Mouse (Mus musculus) stomach, embryonic 15.5 days (tissue): ENCODE data around the gene Gpnmb. TPM values are rescaled to one million over a fixed set of nuclear protein-coding genes. Genes with fewer than 3 reads are reported as not detected.

ENCODE experiments used
- ATAC-seq: fragments of 200-750 bp; cut with Nextera tagmentation; 2 replicates; pipeline ENCODE4 v1.8.0; 2017; ENCODE audit warnings: low read depth, moderate number of reproducible peaks, moderate TSS enrichment; ENCODE audit not compliant: insufficient read depth, low FRiP score
- H3K27ac ChIP-seq: fragments of 300-500 bp; sonication (generic); 2 replicates; pipeline ENCODE4 v1.5.1; 2015; ENCODE audit warnings: mild to moderate bottlenecking, inconsistent platforms
- H3K27me3 ChIP-seq: fragments of 300-500 bp; sonication (generic); replicated peaks from 2 replicates; pipeline ENCODE4 v1.6.1; 2015; ENCODE audit warnings: inconsistent platforms
- H3K36me3 ChIP-seq: fragments of 300-500 bp; sonication (generic); 2 replicates; pipeline ENCODE4 v1.6.1; 2015; ENCODE audit warnings: inconsistent platforms
- H3K4me1 ChIP-seq: fragments of 300-500 bp; sonication (generic); 2 replicates; pipeline ENCODE4 v1.6.1; 2015; ENCODE audit warnings: inconsistent platforms
- H3K4me2 ChIP-seq: fragments of 300-500 bp; sonication (generic); 2 replicates; pipeline ENCODE4 v1.6.1; 2015; ENCODE audit warnings: mild to moderate bottlenecking, inconsistent platforms
- H3K4me3 ChIP-seq: fragments of 300-500 bp; sonication (generic); replicated peaks from 2 replicates; pipeline ENCODE4 v1.5.1; 2015; ENCODE audit warnings: inconsistent platforms
- H3K9ac ChIP-seq: fragments of 300-500 bp; sonication (generic); 2 replicates; pipeline ENCODE4 v1.6.1; 2015; ENCODE audit warnings: inconsistent platforms
- H3K9me3 ChIP-seq: fragments of 300-500 bp; sonication (generic); 2 replicates; pipeline ENCODE4 v1.6.1; 2016; ENCODE audit warnings: inconsistent platforms
- WGBS: fragments of 180-500 bp; shearing (Covaris S2); methylation state at CpG from one replicate; pipeline ENCODE4 v1.1.7; 2015; 5-methylcytosine and 5-hydroxymethylcytosine counted together
- polyA plus RNA-seq: library from polyadenylated mRNA; unstranded; fragments of >200 nt; fragmentation: Nextera tagmentation; extraction: Ambion mirVana; gene quantifications from 2 replicates; pipeline ENCODE4 v1.2.1, GENCODE M21; 2015

Gpnmb gene
- polyA plus RNA-seq, 1 experiment from 2014 or later = 0.26 TPM

DNA sequence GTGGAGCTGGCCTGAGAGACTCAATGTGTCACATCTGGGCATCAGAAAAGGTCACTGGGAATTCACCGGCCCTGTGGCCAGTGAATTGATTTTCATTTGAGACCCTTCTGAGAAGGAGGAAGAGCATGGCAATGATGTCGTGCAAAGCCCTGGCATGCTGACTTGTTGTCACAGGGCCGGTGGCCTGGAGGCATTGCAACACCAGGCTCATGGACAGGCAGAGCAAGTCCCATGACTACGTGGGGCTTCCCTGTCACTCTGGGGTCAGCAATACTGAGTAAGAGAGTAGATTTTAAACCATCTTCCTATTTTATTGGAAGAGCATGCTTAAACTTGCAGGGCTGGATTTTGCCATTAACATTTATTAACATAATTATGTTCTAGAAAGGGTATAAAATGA is 23.3 kb upstream of the Gpnmb start:
- Histone ChIP-seq H3K4me2 (no peak overlapping the region), H3K4me1 (0 out of 2 replicates have a peak, but pooled peaks cover 5% of the 10 kb centered on the region), H3K36me3 (no peaks in the 10 kb centered on the region), H3K9me3 (no peaks in the 10 kb centered on the region), H3K27ac (no peak overlapping the region), H3K4me3 (no peak overlapping the region), H3K27me3 (no peaks in the 10 kb centered on the region), H3K9ac (no peak overlapping the region)
- no peak for ATAC-seq
- WGBS = 73% methylated on average over 4 of the region's 4 CpGs

DNA sequence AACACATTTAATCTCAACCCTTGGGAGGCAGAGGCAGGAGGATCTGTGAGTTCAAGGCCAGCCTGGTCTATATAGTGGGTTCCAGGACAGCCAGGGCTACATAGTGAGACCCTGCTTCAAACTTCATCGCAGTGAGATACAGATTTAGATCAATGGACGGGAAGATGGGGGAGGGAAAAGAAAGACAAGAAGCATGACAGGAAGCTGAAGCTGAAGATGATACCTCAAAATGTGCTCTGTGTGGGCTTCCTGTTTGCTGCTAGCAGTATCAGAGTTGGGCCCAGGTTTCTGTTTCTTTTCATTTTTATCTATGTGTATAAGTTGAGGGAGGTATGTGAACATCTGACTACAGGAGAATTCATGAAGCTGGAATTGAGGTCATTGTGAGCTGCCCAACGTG is 22.9 kb upstream of the Gpnmb start:
- Histone ChIP-seq H3K4me3 (no peak overlapping the region), H3K4me1 (0 out of 2 replicates have a peak, but pooled peaks cover 5% of the 10 kb centered on the region), H3K27ac (no peak overlapping the region), H3K9ac (no peak overlapping the region), H3K4me2 (no peak overlapping the region), H3K9me3 (no peaks in the 10 kb centered on the region), H3K27me3 (no peaks in the 10 kb centered on the region), H3K36me3 (no peaks in the 10 kb centered on the region)
- no peak for ATAC-seq
- 77% methylated on average over 3 of the region's 3 CpGs for WGBS

DNA sequence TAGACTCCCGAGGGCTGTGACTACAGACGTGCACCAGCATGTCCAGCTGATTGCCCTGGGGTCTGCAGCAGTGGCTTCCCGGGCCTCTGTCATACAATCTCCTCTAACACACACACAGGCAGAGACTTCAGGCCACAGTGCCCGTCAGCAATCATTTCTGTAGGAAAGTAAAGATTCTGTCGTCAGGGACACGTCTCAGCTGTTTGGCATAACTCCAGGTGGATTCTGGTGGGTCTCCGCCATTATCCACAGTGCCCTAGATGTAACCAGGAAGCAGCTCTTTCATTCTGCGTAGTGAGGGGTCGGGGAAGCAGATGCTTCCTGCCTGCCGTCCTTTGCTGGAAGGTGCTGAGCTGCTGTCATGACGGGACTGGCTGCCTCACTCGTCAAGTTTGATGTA is 19.2 kb upstream of the Gpnmb start:
- 46% methylated on average over 12 of the region's 12 CpGs for WGBS
- no peak for ATAC-seq
- H3K36me3 ChIP-seq = no peaks in the 10 kb centered on the region

DNA sequence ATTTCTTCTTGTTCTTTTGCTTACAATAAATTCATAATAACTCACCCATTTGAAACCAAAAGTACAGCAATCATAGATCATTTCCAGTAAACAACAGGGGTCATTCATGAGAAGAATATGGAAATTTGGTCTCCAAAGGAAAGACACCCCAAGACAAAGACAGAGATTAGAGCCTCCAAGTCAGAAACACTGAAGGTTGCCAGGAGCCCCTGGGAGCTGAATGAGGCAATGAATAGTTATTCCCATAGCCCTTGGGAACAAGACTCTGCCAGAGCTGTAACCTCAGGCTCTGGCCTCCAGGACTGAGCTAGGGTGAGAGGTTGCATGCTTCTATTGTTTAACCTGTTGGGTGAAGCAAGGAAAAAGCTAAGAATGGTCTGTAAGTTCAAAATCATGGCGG is 17.0 kb upstream of the Gpnmb start:
- Histone ChIP-seq H3K4me3 (no peak overlapping the region), H3K9ac (no peak overlapping the region), H3K36me3 (no peaks in the 10 kb centered on the region), H3K27me3 (no peaks in the 10 kb centered on the region), H3K27ac (no peak overlapping the region), H3K4me2 (no peak overlapping the region), H3K4me1 (no peaks in the 10 kb centered on the region), H3K9me3 (no peaks in the 10 kb centered on the region)
- no peak for ATAC-seq
- WGBS = 91% methylated on average over 1 of the region's 1 CpGs

More for the DNA sequence above, 19.2 kb upstream of the Gpnmb start:
- Histone ChIP-seq H3K9me3 (no peaks in the 10 kb centered on the region), H3K4me3 (no peak overlapping the region), H3K4me2 (no peak overlapping the region), H3K9ac (no peak overlapping the region), H3K27me3 (no peaks in the 10 kb centered on the region), H3K27ac (no peak overlapping the region), H3K4me1 (no peaks in the 10 kb centered on the region)

DNA sequence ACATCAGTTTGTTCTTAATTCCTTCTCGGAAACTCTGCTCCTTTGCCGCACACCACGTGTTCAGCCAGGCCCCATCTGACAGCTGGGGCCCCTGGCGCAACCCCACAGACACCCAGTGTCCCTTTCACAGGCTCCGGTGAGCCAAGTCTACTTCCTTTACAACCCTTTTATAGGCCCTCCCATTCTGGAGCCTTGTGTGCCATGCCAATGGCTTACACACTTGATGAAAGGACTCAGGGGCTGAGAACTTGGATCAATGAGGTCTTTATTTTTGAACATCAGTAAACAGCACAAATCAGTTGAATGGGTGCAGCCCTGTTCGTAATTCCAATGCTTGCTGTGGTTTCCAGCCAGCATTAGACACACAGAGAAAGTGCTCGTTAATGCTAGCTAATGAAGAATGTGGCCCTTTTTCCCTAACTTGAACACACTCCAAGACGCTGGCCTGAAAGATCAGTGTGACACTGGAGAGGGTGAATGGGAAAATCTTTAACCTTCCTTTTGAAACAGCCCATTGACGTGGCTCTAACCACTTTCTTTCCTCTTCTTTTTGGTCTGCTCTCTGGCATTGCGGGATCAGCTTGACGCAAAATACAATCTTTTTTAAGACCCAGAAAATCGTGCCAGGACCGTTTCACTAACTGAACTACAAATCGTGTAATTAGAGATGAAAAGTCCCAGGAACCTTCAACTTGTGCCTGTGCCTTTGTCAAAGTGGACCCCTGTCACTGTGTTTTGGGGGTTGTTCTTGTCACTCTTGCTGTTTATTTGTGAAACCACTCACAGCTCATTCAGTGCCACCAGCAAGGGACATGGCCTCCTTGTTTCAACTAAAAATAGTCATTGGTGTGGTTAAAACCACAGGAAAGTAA is 15.0 kb upstream of the Gpnmb start:
- no peak for ATAC-seq
- Histone ChIP-seq H3K36me3 (no peaks in the 10 kb centered on the region), H3K4me2 (no peak overlapping the region), H3K9ac (no peak overlapping the region), H3K9me3 (no peaks in the 10 kb centered on the region), H3K4me1 (no peaks in the 10 kb centered on the region), H3K27me3 (no peaks in the 10 kb centered on the region), H3K27ac (no peak overlapping the region), H3K4me3 (no peak overlapping the region)
- WGBS = 77% methylated on average over 14 of the region's 14 CpGs

DNA sequence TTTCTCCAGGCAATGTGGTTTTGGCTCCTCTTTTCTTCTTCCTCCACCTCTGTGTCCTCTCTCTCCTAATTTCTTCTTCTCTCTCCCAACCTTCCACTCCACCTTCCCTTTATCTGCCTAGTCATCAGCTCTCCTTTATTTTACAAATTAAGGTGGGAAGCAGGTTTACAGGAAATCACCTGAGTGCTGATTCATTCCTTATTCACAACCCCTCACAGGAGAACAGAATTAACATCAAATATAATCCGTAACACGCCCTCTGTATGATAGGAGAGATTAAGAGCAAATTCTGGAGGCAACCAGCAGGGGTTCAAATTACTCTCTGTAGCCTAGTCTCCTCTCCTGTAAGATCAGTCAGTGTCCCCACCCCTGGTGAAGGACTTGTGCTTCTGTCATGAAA is 14.0 kb upstream of the Gpnmb start:
- H3K9ac ChIP-seq = no peak overlapping the region
- no peak overlapping the region for H3K27ac ChIP-seq
- no peaks in the 10 kb centered on the region for H3K36me3 ChIP-seq
- H3K9me3 ChIP-seq = no peaks in the 10 kb centered on the region
- no peaks in the 10 kb centered on the region for H3K4me1 ChIP-seq
- ATAC-seq = no peak
- no peaks in the 10 kb centered on the region for H3K27me3 ChIP-seq
- 75% methylated on average over 2 of the region's 2 CpGs for WGBS
- no peak overlapping the region for H3K4me3 ChIP-seq
- no peak overlapping the region for H3K4me2 ChIP-seq

DNA sequence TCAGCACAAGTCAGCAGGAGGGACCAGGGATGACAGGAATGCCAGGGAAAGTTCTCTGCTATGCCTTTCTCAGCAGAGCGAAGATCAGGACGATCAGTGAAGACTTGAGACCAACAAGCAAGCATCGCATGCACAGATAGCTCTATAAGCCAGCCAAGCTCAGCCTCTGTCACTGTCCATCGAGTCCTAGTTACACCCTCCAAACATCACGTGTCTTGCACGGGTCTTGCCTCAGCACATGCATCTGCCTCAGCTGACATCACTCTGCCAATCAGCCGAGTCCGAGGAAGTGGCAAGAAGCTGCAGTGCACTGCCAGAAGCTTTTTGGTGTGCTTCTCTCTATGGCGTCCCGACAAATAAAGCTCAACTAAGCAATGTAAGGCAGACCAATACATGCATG is 13.0 kb upstream of the Gpnmb start:
- Histone ChIP-seq H3K27me3 (no peaks in the 10 kb centered on the region), H3K36me3 (no peaks in the 10 kb centered on the region), H3K4me3 (no peak overlapping the region), H3K4me2 (no peak overlapping the region), H3K4me1 (no peaks in the 10 kb centered on the region), H3K9ac (no peak overlapping the region), H3K27ac (no peak overlapping the region), H3K9me3 (no peaks in the 10 kb centered on the region)
- no peak for ATAC-seq
- WGBS = 77% methylated on average over 10 of the region's 10 CpGs

DNA sequence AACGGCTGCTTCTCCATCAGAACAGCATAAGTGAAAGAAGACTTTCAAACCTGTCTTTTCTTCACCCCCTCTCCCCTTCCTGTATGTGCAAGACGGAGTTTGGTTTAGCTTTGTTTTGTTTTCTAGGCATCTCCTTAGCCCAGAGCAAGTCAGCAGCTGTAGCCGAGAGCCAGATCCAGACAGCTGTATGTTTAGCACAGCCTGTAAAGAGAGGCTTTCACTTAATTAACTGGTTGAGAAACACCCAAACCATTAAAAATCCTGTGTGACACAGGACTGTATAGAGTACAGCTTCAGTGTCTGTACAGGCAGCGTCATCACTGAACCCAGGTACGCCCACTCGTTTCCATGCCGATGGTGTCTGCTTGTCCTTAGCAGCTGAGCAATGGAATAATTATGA is 11.1 kb upstream of the Gpnmb start:
- ATAC-seq = no peak
- no peaks in the 10 kb centered on the region for H3K9me3 ChIP-seq
- H3K36me3 ChIP-seq = no peaks in the 10 kb centered on the region
- WGBS = 82% methylated on average over 7 of the region's 7 CpGs
- no peak overlapping the region for H3K4me3 ChIP-seq
- no peak overlapping the region for H3K27ac ChIP-seq
- H3K9ac ChIP-seq = no peak overlapping the region
- no peaks in the 10 kb centered on the region for H3K27me3 ChIP-seq
- H3K4me2 ChIP-seq = no peak overlapping the region
- H3K4me1 ChIP-seq = no peaks in the 10 kb centered on the region

DNA sequence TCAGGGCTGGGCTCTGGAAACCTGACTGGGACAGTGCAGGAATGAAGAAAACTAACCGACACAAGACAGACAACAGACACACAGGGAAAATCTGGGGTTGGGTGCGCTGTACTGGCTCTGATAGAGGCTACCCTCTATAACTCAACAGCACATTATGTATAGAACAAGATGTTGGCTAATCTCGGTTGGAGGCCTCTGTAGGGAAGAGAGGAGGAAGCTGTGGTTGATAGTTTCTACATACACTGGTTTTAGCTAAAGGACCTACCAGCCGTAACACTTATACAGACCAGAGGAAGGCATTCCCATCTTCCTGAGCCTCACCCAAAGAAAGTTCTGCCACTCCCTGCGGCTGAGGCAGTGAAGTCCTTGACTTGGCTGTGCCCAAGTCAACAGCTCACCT is 9.8 kb upstream of the Gpnmb start:
- WGBS = 76% methylated on average over 5 of the region's 5 CpGs
- H3K36me3 ChIP-seq = no peaks in the 10 kb centered on the region
- no peak overlapping the region for H3K4me3 ChIP-seq
- ATAC-seq = no peak
- H3K9me3 ChIP-seq = no peaks in the 10 kb centered on the region
- no peaks in the 10 kb centered on the region for H3K4me1 ChIP-seq
- no peaks in the 10 kb centered on the region for H3K27me3 ChIP-seq
- no peak overlapping the region for H3K27ac ChIP-seq
- H3K4me2 ChIP-seq = no peak overlapping the region
- no peak overlapping the region for H3K9ac ChIP-seq

DNA sequence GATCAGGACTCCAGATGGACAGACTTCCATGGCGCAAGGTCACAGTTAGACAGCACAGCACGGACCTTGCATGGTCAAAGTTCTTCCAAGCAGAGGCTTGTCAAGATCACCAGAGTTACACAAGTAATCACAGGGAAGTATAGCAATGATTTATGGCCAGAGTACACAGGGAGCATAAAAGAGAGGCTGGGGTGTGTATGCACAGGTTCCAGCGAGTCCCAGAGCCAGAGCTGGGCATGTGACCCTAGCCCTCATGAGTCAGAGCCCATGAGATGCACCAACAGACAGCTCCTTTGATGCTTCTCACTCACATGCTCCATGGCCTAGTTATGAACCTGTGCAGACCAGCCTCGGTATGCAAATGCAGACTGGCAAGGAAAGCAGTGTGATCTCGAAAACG is 8.3 kb upstream of the Gpnmb start:
- 67% methylated on average over 6 of the region's 6 CpGs for WGBS
- H3K9ac ChIP-seq = no peak overlapping the region

DNA sequence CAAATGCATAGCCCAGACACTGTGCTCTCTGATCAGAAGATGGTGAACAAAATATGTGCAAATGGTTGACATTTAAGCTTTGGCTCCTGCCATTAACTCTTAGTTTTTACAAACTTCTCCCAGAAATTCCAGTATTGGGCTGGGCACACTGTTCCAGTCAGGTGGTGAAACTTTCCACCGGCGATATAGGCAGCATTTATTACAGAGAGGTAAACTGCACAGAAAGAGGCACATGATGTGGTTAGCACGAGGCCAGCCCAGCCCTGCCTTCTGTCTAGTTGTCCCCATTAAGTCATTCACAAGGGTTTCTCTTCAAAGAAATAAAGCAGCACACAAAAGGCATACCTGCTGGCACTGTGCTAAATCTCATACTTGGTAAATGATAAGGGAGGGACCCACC is 7.6 kb upstream of the Gpnmb start:
- Histone ChIP-seq H3K4me3 (no peak overlapping the region), H3K27me3 (no peaks in the 10 kb centered on the region), H3K9me3 (no peaks in the 10 kb centered on the region), H3K4me2 (no peak overlapping the region), H3K9ac (no peak overlapping the region), H3K27ac (peak overlapping the region; percentile 55), H3K36me3 (no peaks in the 10 kb centered on the region), H3K4me1 (no peaks in the 10 kb centered on the region)
- ATAC-seq = no peak
- 69% methylated on average over 3 of the region's 3 CpGs for WGBS

More for the DNA sequence above, 8.3 kb upstream of the Gpnmb start:
- peak overlapping the region; percentile 55 for H3K27ac ChIP-seq
- H3K4me3 ChIP-seq = no peak overlapping the region
- no peaks in the 10 kb centered on the region for H3K9me3 ChIP-seq
- no peaks in the 10 kb centered on the region for H3K4me1 ChIP-seq
- H3K27me3 ChIP-seq = no peaks in the 10 kb centered on the region
- no peaks in the 10 kb centered on the region for H3K36me3 ChIP-seq
- ATAC-seq = peak; percentile 91
- no peak overlapping the region for H3K4me2 ChIP-seq

DNA sequence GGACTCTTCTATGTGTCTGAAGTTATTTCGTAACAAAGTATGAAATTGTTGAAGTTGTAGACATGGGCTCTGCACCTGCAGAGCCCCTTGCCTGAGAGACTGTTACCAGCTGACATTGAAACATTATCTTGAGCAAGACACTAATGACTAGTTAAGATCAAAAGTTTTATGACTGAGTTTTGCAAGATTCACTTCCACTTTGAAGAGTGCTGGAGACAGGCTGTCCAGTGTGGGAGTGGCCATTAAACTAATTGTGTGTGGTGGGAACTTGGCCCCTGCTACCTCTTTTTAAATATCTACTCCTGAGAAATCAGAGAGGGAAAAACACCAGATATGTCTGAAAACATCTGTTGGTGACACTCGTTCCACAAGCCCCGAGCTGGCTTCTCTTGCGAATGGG is 5.1 kb upstream of the Gpnmb start:
- no peak overlapping the region for H3K4me2 ChIP-seq
- H3K9ac ChIP-seq = no peak overlapping the region
- no peaks in the 10 kb centered on the region for H3K4me1 ChIP-seq
- no peaks in the 10 kb centered on the region for H3K9me3 ChIP-seq
- no peaks in the 10 kb centered on the region for H3K27me3 ChIP-seq
- no peak overlapping the region for H3K27ac ChIP-seq
- ATAC-seq = no peak
- 66% methylated on average over 4 of the region's 4 CpGs for WGBS
- no peaks in the 10 kb centered on the region for H3K36me3 ChIP-seq
- H3K4me3 ChIP-seq = no peak overlapping the region

DNA sequence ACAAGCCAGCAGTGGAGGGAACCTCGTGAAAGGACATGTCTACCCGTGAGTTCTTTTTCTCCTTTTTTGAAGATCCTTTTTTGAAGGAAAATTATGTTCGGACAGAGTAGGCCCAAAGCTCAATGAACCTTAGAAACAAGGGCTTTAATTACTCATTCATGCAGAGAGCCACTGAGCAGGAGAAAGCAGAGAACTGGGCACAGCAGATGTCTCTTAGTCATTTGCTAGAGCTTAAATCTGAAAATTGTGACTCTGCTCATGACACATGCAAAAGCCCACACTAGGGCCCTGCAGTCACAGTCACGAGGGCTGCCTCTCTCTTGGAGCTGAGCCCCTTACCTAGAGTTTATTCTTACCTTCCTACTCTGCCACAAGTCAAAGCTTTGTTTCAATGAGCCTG is 3.6 kb upstream of the Gpnmb start:
- Histone ChIP-seq H3K9me3 (no peaks in the 10 kb centered on the region), H3K4me3 (no peak overlapping the region), H3K4me1 (0 out of 2 replicates have a peak, but pooled peaks cover 4% of the 10 kb centered on the region), H3K9ac (no peak overlapping the region), H3K27me3 (no peaks in the 10 kb centered on the region), H3K27ac (no peak overlapping the region), H3K4me2 (no peak overlapping the region), H3K36me3 (no peaks in the 10 kb centered on the region)
- WGBS = 88% methylated on average over 4 of the region's 4 CpGs
- ATAC-seq = no peak
